Mouse (Mus musculus): ENCODE measurements around the gene Zfp414. TPM values are rescaled to one million over a fixed set of nuclear protein-coding genes. Genes with fewer than 3 reads are reported as not detected.

The Zfp414 gene
- 50.5 TPM for total RNA-seq (2023)

DNA sequence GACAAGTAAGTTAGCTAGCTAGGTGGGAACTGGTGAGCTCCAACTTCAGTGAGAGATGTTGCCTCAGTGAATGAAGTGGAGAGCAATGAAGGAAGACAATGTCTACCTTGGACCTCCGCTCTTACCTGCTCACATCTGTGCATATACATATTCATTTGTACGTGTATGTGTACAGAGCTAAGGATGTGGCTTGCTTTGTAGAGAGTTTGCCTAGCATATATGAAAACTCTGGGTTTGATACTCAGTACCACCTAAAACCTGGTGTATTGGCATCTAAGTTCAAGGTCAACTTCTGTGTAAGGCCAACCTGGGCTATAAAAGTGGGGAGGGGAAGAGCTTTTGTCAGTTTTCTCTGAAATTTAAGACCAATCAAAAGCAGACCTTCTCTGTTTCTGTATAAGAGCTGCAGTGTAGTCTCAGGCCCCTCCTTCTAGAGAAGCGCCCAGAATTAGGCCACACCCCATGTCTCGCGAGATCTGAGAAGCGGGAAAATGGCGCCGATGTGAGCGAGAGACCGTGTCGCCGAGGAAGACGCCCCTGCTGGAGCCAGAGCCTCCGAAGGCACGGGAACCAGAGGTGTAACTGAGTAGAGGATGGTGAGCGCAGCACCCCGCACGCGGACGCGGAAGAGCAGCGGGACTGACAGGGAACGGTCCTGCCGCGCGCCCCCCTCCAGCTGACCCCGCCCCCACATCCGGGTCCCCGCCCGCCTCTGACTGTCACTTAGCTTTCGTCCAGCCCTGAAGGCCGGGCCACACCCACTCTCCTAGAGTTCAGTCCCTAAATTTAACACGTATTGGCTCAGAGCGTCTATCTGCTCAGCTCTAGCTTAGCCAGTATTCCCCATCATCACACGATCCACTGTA, at the start of gene Zfp414:
TSS of gene Zfp414 (plus strand) at position 470 of the 866 bp plus-strand sequence.

DNA sequence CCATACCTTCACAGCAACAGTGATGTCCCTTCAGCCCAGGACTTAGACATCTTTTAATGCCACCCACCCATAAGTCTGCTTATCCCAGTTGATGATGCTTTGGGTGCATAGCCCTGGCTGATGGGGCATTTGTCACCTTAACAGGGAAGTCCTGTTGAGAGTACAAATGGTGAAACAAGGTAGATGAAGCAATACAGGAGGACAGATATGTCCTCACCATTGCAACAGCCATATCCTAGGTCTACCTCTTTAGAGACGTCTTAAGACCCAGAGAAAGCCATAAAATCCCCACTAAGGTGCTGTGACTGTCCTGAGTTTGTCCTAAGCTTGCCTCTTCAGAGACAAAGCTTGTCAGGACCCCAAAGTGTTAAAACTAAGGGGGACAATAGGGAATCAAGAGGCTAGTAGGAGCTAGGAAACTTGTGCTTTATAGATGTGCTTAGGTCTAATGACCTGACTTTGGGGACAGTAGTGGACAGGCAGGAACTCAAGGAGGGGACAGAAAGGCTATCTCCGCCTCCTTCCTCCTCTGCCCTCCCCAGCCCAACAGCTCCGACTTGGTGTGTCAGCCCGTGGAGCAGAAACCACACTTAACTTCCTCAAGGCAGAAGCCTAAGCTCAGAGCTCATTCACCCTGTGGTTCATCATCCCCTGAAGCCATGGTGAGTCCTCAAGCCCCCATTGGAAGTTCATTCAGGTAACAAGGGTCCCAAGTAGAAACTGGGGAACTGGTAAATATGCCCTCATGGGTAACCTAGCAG, 8.8 kb downstream of the Zfp414 start, which contains the start of gene Pram1:
TSS of gene Pram1 (plus strand) at position 541 of the 761 bp plus-strand sequence.

Other genes with a start within 250 kb of the Zfp414 start
- 9.6 TPM for gene Zfp101, start 234.4 kb upstream of the Zfp414 start, total RNA-seq (2023)
- not detected for gene Actl9, start 196.2 kb upstream of the Zfp414 start, total RNA-seq (2023)
- gene Adamts10, start 104.9 kb upstream of the Zfp414 start, total RNA-seq (2023) = 128 TPM
- 6.1 TPM for gene Myo1f, start 73.4 kb upstream of the Zfp414 start, total RNA-seq (2023)
- gene Pram1, start 9.0 kb downstream of the Zfp414 start, total RNA-seq (2023) = 3.5 TPM
- gene Hnrnpm, start 57.8 kb downstream of the Zfp414 start, total RNA-seq (2023) = 433 TPM
- 60.8 TPM for gene March2, start 89.6 kb downstream of the Zfp414 start, total RNA-seq (2023)
- gene Rab11b, start 131.4 kb downstream of the Zfp414 start, total RNA-seq (2023) = 239 TPM
- 0.73 TPM for gene Angptl4, start 152.7 kb downstream of the Zfp414 start, total RNA-seq (2023)
- 2.0 TPM for gene Kank3, start 181.4 kb downstream of the Zfp414 start, total RNA-seq (2023)
- 4,743 TPM for gene Rps28, start 195.5 kb downstream of the Zfp414 start, total RNA-seq (2023)
- 141 TPM for gene Ndufa7, start 195.5 kb downstream of the Zfp414 start, total RNA-seq (2023)
- 5.4 TPM for gene Cd320, start 214.0 kb downstream of the Zfp414 start, total RNA-seq (2023)
- not detected for gene Gm7029, start 244.7 kb downstream of the Zfp414 start, total RNA-seq (2023)